Mouse (Mus musculus) liver, postnatal 0 days (tissue): ENCODE measurements around the gene Trpv2.

Source experiments
- CTCF ChIP-seq: sonication (generic); IDR thresholded peaks from 2 replicates; pipeline ENCODE4 v1.5.1; 2016; ENCODE audit warnings: antibody characterized with exemption, low read depth
- EP300 ChIP-seq: IDR thresholded peaks from 2 replicates; pipeline ENCODE4 v1.6.1; 2016; ENCODE audit warnings: antibody characterized with exemption, low read depth, mild to moderate bottlenecking

- TF ChIP-seq CTCF: no peak
- no peak for TF ChIP-seq EP300
These were observed 68.8 kb downstream of the Trpv2 start for GRCm38 (mm10) chr11:62643011-62643631.
